Mouse (Mus musculus) granulocyte monocyte progenitor cell, adult 5-6 weeks (primary cell): Measurements from ENCODE around the gene Tmtc3. TPM values are rescaled to one million over a fixed set of nuclear protein-coding genes. Genes with fewer than 3 reads are reported as not detected.
A peak's percentile ranks its signal among the peaks of the same experiment; 100 is the strongest.
"Not testable (repeated sequence)": the region's sequence is repeated elsewhere in the genome, so short reads cannot be mapped to it uniquely, and the experiment has no call there.

Experiments used
- ATAC-seq: replicated peaks from 2 replicates; pipeline ENCODE4 v1.8.0; 2016; ENCODE audit warnings: mild to moderate bottlenecking, moderate TSS enrichment, inconsistent platforms; ENCODE audit not compliant: poor library complexity, severe bottlenecking
- total RNA-seq, 2 experiments: library from RNA; stranded (forward) in 1 of 2; stranded (reverse) in 1 of 2; fragments of 200-712, 200-1000 nt in 1 of 2; fragments of >200 nt in 1 of 2; fragmentation: Nextera tagmentation in 1 of 2; gene quantifications; 2 replicates each; pipeline ENCODE4 v1.2.3; 2014 to 2017

The Tmtc3 gene
- 10.6 and 15.8 TPM in 2 replicates for total RNA-seq (2014; fragmentation: Nextera tagmentation)
- 7.8 and 8.0 TPM in 2 replicates for total RNA-seq (2017)

- ATAC-seq, result peak; percentile 92
These were observed at the start of gene Tmtc3, which contains the start of gene Cep290 for GRCm38 (mm10) chr10:100487097-100487978. Tmtc3 (minus strand) TSS chr10:100487350. Cep290 (plus strand) TSS chr10:100487558.

- ATAC-seq, result no peak
These were observed 37.6 kb upstream of the Tmtc3 start for GRCm38 (mm10) chr10:100524499-100525390.

- no peak for ATAC-seq
These were observed 35.2 kb upstream of the Tmtc3 start for GRCm38 (mm10) chr10:100522330-100522729.

- no peak for ATAC-seq
These were observed 34.5 kb upstream of the Tmtc3 start for GRCm38 (mm10) chr10:100521617-100522016.

- ATAC-seq, result no peak
These were observed 21.0 kb upstream of the Tmtc3 start for GRCm38 (mm10) chr10:100508170-100508569.

GRCm38 (mm10) chr10:100498309-100498708 is 11.2 kb upstream of the Tmtc3 start:
- ATAC-seq, result no peak

- ATAC-seq, result no peak
These were observed 4.8 kb upstream of the Tmtc3 start for GRCm38 (mm10) chr10:100491916-100492315.

GRCm38 (mm10) chr10:100486701-100487096 is 451 bp downstream of the Tmtc3 start:
- ATAC-seq, result peak; percentile 32

- no peak for ATAC-seq
These were observed 7.6 kb downstream of the Tmtc3 start for GRCm38 (mm10) chr10:100479538-100479937.

- ATAC-seq, result peak; percentile 50; the same call in 1 of the 2 replicates
These were observed 12.1 kb downstream of the Tmtc3 start for GRCm38 (mm10) chr10:100475040-100475439.

GRCm38 (mm10) chr10:100460515-100460914 is 26.6 kb downstream of the Tmtc3 start:
- no peak for ATAC-seq

GRCm38 (mm10) chr10:100449394-100449793 is 37.8 kb downstream of the Tmtc3 start:
- ATAC-seq, result no peak

GRCm38 (mm10) chr10:100427592-100427991 is 59.6 kb downstream of the Tmtc3 start:
- ATAC-seq, result no peak

GRCm38 (mm10) chr10:100415566-100415965 is 71.6 kb downstream of the Tmtc3 start:
- ATAC-seq, result no peak

GRCm38 (mm10) chr10:100402301-100402700 is 84.8 kb downstream of the Tmtc3 start:
- not testable (repeated sequence) for ATAC-seq

Other genes starting within 250 kb of the Tmtc3 start
- gene Gm4301, start 151.7 kb downstream of the Tmtc3 start, total RNA-seq (2014; fragmentation: Nextera tagmentation), result not detected in 2 replicates
- not detected in 2 replicates for gene Gm4301, start 151.7 kb downstream of the Tmtc3 start, total RNA-seq (2017)
- not detected in 2 replicates for gene Gm4302, start 146.5 kb downstream of the Tmtc3 start, total RNA-seq (2014; fragmentation: Nextera tagmentation)
- not detected in 2 replicates for gene Gm4302, start 146.5 kb downstream of the Tmtc3 start, total RNA-seq (2017)
- gene Gm4303, start 141.4 kb downstream of the Tmtc3 start, total RNA-seq (2014; fragmentation: Nextera tagmentation), result not detected in 2 replicates
- gene Gm4303, start 141.4 kb downstream of the Tmtc3 start, total RNA-seq (2017), result not detected in 2 replicates
- not detected in 2 replicates for gene Gm4305, start 136.3 kb downstream of the Tmtc3 start, total RNA-seq (2014; fragmentation: Nextera tagmentation)
- gene Gm4305, start 136.3 kb downstream of the Tmtc3 start, total RNA-seq (2017), result not detected in 2 replicates
- not detected in 2 replicates for gene Gm4307, start 126.0 kb downstream of the Tmtc3 start, total RNA-seq (2014; fragmentation: Nextera tagmentation)
- gene Gm4307, start 126.0 kb downstream of the Tmtc3 start, total RNA-seq (2017), result not detected in 2 replicates
- not detected in 2 replicates for gene Gm4312, start 104.8 kb downstream of the Tmtc3 start, total RNA-seq (2014; fragmentation: Nextera tagmentation)
- not detected in 2 replicates for gene Gm4312, start 104.8 kb downstream of the Tmtc3 start, total RNA-seq (2017)
- 16.8 and 22.8 TPM in 2 replicates for gene Cep290, start 208 bp upstream of the Tmtc3 start, total RNA-seq (2014; fragmentation: Nextera tagmentation)
- 12.6 and 22.3 TPM in 2 replicates for gene Cep290, start 208 bp upstream of the Tmtc3 start, total RNA-seq (2017)
- gene 4930430F08Rik, start 103.1 kb upstream of the Tmtc3 start, total RNA-seq (2014; fragmentation: Nextera tagmentation), result 8.7 and 9.5 TPM in 2 replicates
- 9.4 and 16.4 TPM in 2 replicates for gene 4930430F08Rik, start 103.1 kb upstream of the Tmtc3 start, total RNA-seq (2017)
- gene 1700017N19Rik, start 103.1 kb upstream of the Tmtc3 start, total RNA-seq (2014; fragmentation: Nextera tagmentation), result not detected in 2 replicates
- gene 1700017N19Rik, start 103.1 kb upstream of the Tmtc3 start, total RNA-seq (2017), result not detected in 2 replicates